Mouse (Mus musculus) frontal cortex, adult (tissue): ENCODE results near the gene Npas3.
A peak's percentile ranks its signal among the peaks of the same experiment; 100 is the strongest.

Experiments
- ATAC-seq: cut with Nextera tagmentation; 2 replicates; pipeline ENCODE4 v1.9.2; 2017; ENCODE audit warnings: mild to moderate bottlenecking, moderate library complexity, mixed read lengths; ENCODE audit not compliant: low TSS enrichment

Npas3 gene

DNA sequence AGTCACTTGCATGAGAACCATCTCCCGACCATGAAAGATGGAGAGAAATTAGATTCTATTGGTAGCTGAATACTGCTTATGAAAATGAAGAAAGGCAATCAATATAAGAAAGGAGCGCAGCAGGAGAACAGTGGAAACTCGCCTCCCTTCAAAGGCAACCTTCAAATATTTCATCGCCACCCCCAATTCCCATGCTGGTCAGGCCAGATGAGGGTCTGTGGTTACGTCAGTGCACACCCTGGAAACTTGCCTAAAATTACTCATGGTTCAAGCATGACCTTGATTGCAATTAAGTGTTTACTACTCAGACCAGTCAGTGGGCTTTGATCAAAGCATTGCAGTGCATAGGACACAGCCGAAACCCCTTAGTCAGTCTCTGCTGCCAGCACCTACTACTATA, 613.8 kb downstream of the Npas3 start:
- no peak for ATAC-seq

DNA sequence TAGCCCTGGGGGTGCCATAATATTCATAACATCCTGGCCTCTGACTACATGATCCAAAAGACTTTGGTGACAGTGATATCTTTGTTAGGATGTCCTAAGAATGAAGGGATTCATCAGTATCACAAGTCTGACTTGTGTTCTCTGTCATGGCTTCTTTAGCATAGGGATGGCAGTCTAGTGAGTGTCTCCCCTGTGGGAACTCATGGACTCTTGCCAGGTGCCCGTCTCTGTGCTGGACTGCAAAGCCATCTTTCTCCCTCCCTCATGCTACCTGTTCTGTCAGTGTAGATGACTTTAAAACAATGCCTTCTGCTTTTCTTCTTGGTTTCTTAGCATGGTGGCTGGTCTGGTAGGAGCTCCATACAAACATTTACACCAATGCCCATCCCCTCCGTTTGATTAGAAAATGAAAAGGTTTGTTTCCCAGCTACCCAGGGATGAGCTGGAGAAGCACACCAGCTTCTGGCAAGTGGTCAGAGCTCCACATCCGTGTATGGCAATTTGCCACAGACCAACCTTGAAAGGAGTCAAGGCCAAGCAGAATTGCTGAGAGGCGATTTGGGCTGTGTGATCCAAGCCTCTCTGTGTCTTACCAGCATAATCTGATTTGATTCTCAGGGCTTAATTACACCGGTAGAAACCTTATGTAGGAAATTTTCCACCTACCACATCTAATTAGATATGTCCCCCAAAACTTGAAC, 616.1 kb downstream of the Npas3 start:
- no peak for ATAC-seq

GRCm38 (mm10) chr12:53865691-53866090, 617.2 kb downstream of the Npas3 start:
- peak; percentile 47 for ATAC-seq

DNA sequence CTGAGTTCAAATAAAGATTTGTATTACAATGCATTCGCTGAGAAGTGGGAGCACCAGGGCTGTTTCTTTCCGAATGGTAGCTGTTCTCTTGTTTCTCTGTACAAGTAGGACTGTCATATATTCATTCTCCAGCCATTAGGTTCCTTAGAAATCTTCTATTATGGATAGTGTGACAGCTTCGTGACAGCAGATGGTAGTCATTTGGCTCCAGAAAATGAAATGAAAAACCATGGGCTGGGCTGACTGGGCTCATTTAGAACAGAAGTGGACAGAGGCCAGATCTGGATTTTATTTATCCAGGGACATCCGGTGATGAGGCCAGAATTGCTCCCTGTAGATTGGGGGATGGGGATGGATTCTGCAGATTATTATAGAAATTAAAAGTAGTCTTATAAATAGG, 621.5 kb downstream of the Npas3 start:
- no peak for ATAC-seq

DNA sequence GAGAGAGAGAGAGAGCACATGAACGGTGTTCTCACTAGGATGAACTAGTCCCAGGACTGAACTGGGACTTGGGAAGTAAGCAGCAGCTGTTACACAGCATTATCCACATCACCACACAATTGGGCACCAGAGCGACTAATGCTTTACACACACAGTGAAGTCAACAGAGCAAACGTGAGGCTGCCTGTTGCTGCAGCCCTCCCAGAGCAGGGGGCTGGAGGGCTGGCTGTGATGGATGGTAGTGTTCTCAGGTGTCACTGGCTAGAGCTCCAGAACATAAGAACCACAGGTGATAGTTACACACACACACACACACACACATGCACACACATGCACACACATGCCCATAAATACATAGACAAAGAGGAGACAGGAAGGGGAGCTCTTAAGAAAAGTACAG, 626.7 kb downstream of the Npas3 start:
- ATAC-seq: no peak

DNA sequence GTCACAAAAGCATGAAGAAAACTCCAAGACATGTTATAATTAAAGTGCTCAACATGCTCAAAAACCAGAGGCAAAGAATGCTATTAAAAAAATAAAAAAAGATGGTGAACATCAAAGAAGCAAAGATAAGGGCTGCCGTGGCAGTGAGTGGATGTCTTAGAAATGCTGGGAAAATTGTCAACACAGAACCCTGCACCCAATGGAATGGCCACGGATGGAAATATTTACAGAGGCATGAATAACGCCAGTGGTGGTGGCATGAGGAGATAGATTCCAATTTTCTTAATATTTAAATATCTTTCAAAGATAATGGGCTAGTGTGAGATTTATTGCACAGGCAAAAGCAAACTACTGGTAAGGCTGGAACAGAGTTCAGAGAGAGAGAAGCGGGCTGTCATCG, 628.2 kb downstream of the Npas3 start:
- no peak for ATAC-seq

DNA sequence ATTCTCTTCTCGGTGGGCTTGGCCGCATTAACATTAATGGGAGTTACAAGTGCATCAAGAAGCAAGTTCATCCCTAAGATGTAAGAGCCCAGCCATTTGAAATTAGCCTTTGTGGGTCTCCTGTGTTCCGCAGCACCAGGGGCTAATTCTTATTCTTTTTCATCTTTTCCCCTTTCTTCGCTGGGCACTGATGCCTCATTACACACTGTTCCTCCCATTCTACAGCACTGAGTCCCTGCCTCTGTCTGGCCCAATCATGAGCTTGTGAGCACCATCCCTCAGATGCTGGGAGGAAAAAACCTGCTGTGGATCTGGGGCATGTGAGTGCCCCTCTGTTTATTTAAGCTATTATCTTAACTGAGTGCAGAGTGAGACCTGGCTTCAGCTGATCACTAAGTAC, 633.2 kb downstream of the Npas3 start:
- no peak for ATAC-seq

GRCm38 (mm10) chr12:53882863-53883262, 634.4 kb downstream of the Npas3 start:
- ATAC-seq: peak; percentile 97

GRCm38 (mm10) chr12:53888624-53889023, 640.1 kb downstream of the Npas3 start:
- no peak for ATAC-seq

DNA sequence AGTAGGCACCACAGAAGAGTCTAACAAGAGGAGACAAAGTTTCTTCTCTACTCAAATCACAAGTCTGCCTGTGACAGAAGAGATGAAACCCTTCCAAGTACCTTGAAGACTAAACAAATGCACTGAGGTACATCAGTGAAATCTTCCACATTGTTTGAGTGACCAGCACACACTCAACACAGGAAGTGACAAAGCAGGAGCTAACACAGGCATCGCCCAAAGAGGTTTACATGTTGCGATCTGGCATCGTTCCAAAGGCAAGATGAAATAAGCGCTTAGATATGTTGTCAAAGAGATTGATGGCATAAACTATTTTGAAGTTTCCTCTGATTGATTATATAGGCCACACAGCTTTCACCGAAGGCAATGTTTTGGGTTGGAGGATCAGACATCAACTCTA, 647.4 kb downstream of the Npas3 start:
- ATAC-seq: no peak

DNA sequence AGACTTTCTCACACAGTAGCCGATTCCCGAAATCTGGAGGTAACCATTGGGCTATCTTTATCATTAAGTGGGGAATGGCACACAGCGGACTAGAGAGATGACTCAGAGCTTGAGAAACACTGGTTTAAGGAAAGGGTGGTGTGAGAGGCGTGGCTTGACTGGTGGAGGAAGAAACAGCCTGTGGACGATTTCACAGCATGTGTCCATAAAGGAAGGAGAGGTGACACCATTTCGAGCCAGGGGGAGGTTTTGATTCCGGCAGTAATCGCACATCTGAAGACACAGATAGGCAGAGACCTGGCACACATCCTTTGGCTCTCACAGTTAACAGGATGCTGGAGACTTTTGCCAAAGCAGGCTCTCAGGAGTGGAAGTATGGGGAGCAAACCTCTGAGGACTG, 660.3 kb downstream of the Npas3 start:
- peak; percentile 68 for ATAC-seq

DNA sequence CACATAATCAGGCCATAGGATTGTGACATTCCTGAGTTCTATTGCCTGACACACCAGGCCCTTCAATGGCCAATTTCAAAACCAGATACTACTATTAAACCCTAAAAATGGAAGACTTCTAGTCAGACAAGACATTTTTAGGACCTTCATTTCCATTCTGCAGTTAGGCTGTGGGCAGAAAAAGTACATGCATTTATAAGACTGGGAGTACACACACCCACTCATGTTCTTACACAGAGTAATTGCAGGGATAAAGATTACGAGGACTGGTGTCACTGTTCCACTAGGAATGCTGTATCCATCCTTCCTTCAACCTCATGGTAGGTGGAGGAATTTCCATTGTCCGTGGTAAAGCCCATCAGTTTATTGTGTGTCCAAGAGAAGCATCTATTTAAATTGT, 661.7 kb downstream of the Npas3 start:
- peak; percentile 93 for ATAC-seq

DNA sequence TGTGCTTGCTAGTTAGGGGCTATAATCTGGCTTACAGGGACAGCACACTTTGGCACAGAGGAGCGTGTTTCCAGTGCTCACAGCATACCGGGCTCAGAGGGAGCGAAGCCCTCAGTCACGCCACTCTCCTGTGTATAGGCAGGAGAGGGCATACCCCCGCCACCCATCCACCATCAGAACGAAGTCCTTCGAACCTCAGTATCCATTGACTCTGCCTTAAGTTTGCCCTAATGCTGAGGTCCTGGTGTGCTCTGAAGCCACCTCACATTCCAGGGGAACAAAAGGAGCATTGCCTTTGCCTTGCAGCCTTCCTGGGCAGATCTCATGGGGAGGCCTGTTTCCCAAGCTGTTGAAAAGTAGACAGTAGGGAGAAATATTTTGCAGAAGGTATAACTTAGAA, 673.7 kb downstream of the Npas3 start:
- ATAC-seq: no peak

GRCm38 (mm10) chr12:53948826-53949225, 700.3 kb downstream of the Npas3 start:
- ATAC-seq: no peak

GRCm38 (mm10) chr12:53962004-53962403, 713.5 kb downstream of the Npas3 start:
- ATAC-seq: no peak

DNA sequence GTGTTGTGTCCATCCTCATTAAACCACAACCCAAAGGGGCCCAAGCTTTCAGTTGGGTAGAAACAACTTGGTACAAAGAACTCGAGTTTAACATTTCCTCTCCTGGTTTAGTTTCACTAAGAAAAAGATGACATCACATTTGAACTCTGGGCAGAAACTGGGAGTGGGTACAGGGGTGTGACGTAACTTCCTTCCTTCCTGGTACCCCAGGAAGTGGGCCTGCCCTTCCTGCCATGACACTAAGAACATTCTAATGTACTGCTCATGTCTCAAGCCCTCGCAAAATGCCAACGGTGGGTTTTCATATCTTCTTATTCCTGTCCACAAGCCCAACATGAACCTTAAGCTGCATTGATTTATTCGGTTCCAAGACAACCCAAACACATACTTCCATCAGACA, 715.1 kb downstream of the Npas3 start:
- ATAC-seq: no peak

DNA sequence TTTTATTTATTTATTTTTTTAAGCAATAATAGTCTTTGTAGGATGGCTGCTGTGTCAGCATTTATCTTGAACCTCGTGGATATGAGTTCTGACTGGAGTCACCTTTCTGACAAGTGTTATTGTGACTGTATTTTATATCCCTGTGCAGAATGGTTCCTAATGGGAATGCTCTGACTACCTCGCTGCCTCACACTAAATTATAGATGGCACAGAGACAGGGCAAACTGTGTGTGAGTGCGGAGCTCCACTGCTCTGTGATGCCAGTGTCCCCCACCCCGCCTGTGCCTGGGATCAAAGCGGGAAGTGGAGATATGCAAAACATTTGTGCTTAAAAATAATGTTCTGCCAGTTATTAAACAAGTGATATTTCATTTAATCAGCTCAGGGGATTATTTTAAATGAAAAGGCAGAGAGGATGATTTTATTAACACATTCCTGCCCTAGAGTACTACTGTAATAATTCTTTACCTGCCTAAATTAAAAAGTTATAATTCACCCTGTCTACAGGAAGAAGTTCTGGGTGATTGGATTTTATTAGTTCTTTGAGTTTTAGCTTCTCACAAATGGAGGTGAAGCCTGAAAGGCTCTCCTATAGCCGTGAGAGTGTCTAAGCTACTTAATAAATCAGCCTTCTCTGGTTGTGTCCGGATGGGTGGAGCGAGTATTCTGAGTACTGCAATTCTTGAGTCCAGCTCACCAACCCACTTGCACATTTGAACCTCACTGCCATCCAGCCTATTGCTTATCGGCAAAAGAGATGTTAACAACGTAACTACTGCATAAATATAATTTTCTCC, 721.1 kb downstream of the Npas3 start:
- no peak for ATAC-seq

DNA sequence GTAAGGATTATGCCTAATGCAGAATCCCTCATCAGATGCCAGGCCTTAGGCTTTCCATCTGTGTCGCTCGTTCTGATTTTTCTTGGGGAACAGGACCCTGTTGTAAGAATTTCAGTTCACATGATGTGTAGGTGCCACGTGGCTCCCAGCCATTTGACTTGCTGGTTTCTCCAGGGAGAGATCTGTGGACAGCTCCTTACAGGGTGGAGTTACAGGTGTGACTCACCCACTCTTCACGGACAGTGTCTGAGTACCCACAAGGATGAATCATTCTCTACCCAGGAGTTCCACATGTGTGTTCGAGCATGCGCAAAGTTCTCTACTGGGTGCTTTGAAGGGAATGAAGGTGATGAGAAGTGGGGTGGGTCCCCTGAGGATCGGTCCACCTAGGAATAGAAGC, 722.2 kb downstream of the Npas3 start:
- no peak for ATAC-seq

GRCm38 (mm10) chr12:53973414-53973813, 724.9 kb downstream of the Npas3 start:
- ATAC-seq: no peak

- ATAC-seq: peak; percentile 45
Observed at GRCm38 (mm10) chr12:53981575-53982507, 733.4 kb downstream of the Npas3 start.

DNA sequence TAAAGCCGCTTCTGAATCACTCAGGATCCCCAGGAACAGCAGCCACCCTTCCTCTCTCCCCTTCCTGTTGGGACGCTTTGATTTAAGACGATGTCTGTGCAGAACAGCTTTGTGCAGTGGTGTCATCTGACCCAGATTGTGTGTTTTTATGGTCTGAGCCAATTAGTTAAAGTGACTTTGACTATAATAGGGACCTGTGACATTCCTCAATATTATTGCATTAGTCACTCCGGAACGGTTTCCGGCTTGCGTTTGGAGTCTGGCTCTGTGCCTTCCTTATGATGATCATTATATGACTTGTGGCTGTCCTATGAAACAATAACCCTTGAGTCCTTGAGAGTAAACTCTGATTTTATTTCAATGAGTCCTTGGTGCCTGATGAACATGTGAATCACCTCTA, 735.5 kb downstream of the Npas3 start:
- no peak for ATAC-seq
